Mouse (Mus musculus) cortical plate, adult 2 months (tissue): ENCODE results near the gene 2310022A10Rik.

Experiments
- CTCF ChIP-seq: fragments of 200-500 bp; IDR thresholded peaks from 2 replicates; pipeline ENCODE4 v1.5.1; 2011; ENCODE audit warnings: mild to moderate bottlenecking, control low read depth, low read length; ENCODE audit not compliant: insufficient read depth; ENCODE audit errors: extremely low read depth
- POLR2A ChIP-seq: fragments of 200-500 bp; IDR thresholded peaks from 2 replicates; pipeline ENCODE4 v1.6.1; 2011; ENCODE audit warnings: mild to moderate bottlenecking, low read length, control low read depth; ENCODE audit not compliant: insufficient read depth; ENCODE audit errors: extremely low read depth

- TF ChIP-seq CTCF (no peak), POLR2A (no peak)
Measured at GRCm38 (mm10) chr7:27610370-27610769, 57.3 kb downstream of the 2310022A10Rik start.
